Mouse (Mus musculus) lung, embryonic 16.5 days (tissue): ENCODE results near the gene Gm44511. TPM values are rescaled to one million over a fixed set of nuclear protein-coding genes. Genes with fewer than 3 reads are reported as not detected.

Experiments used
- ATAC-seq: fragments of 200-750 bp; cut with Nextera tagmentation; 2 replicates; pipeline ENCODE4 v1.8.0; 2017; ENCODE audit warnings: low read depth, mild to moderate bottlenecking, moderate library complexity
- H3K27ac ChIP-seq: fragments of 300-500 bp; sonication (generic); 2 replicates; pipeline ENCODE4 v1.5.1; 2014; ENCODE audit warnings: mild to moderate bottlenecking, control low read depth, low read length
- H3K27me3 ChIP-seq: fragments of 300-500 bp; sonication (generic); 2 replicates; pipeline ENCODE4 v1.6.1; 2014; ENCODE audit warnings: low read depth, low read length, mixed read lengths; ENCODE audit not compliant: control insufficient read depth, insufficient read depth
- H3K36me3 ChIP-seq: fragments of 300-500 bp; sonication (generic); 2 replicates; pipeline ENCODE4 v1.6.1; 2014; ENCODE audit warnings: low read length; ENCODE audit not compliant: control insufficient read depth, insufficient read depth
- H3K4me1 ChIP-seq: fragments of 300-500 bp; sonication (generic); replicated peaks from 2 replicates; pipeline ENCODE4 v1.6.1; 2014; ENCODE audit warnings: low read length, mixed read lengths; ENCODE audit not compliant: control insufficient read depth, insufficient read depth
- H3K4me2 ChIP-seq: fragments of 300-500 bp; sonication (generic); 2 replicates; pipeline ENCODE4 v1.6.1; 2014; ENCODE audit warnings: low read depth, low read length, control low read depth
- H3K4me3 ChIP-seq: fragments of 300-500 bp; sonication (generic); 2 replicates; pipeline ENCODE4 v1.5.1; 2014; ENCODE audit warnings: mild to moderate bottlenecking, low read length, control low read depth
- H3K9ac ChIP-seq: fragments of 300-500 bp; sonication (generic); 2 replicates; pipeline ENCODE4 v1.6.1; 2014; ENCODE audit warnings: low read length, control low read depth
- H3K9me3 ChIP-seq: fragments of 300-500 bp; sonication (generic); 2 replicates; pipeline ENCODE4 v1.6.1; 2016; ENCODE audit warnings: low read length; ENCODE audit not compliant: control insufficient read depth
- WGBS: fragments of 180-500 bp; shearing (Covaris S2); extraction: QIAGEN DNeasy Blood & Tissue Kit; methylation state at CpG from one replicate; pipeline ENCODE4 v1.1.7; 2014; 5-methylcytosine and 5-hydroxymethylcytosine counted together
- polyA plus RNA-seq: library from polyadenylated mRNA; unstranded; fragments of >200 nt; fragmentation: Nextera tagmentation; extraction: Ambion mirVana; gene quantifications from 2 replicates; pipeline ENCODE4 v1.2.1, GENCODE M21; 2015

The Gm44511 gene
- polyA plus RNA-seq = not detected in 2 replicates

- Histone ChIP-seq H3K4me1 (no peaks in the 10 kb centered on the region), H3K4me2 (no peak within 1 kb of the TSS), H3K9me3 (no peaks in the 10 kb centered on the region), H3K27ac (no peak within 1 kb of the TSS), H3K36me3 (no peaks in the 10 kb centered on the region), H3K4me3 (no peak within 1 kb of the TSS), H3K9ac (no peak within 1 kb of the TSS), H3K27me3 (no peaks in the 10 kb centered on the region)
- 85% methylated on average over 6 of the region's 6 CpGs for WGBS
- ATAC-seq = no peak
Measured at GRCm38 (mm10) chr6:128826132-128826531, at the start of gene Gm44511, which contains the start of gene Klrb1b. TSS of gene Gm44511 (minus strand) at chr6:128826315. TSS of gene Klrb1b (minus strand) at chr6:128826331.

- WGBS = 77% methylated on average over 1 of the region's 1 CpGs
- H3K9me3 ChIP-seq = no peaks in the 10 kb centered on the region
- 0 out of 2 replicates have a peak, but pooled peaks cover 2% of the 10 kb centered on the region for H3K4me1 ChIP-seq
- H3K27ac ChIP-seq = no peak overlapping the region
- H3K27me3 ChIP-seq = no peaks in the 10 kb centered on the region
- ATAC-seq = no peak
- H3K4me2 ChIP-seq = no peak overlapping the region
- no peak overlapping the region for H3K9ac ChIP-seq
- no peak overlapping the region for H3K4me3 ChIP-seq
- H3K36me3 ChIP-seq = no peaks in the 10 kb centered on the region
Measured at GRCm38 (mm10) chr6:128871910-128872610, 45.9 kb upstream of the Gm44511 start.

- no peak; the same call in 1 of the 2 replicates for ATAC-seq
- 0 out of 2 replicates have a peak, but pooled peaks cover 2% of the 10 kb centered on the region for H3K4me1 ChIP-seq
- no peaks in the 10 kb centered on the region for H3K9me3 ChIP-seq
- no peaks in the 10 kb centered on the region for H3K27me3 ChIP-seq
- no peak overlapping the region for H3K9ac ChIP-seq
- no peak overlapping the region for H3K27ac ChIP-seq
- H3K4me3 ChIP-seq = no peak overlapping the region
- H3K4me2 ChIP-seq = no peak overlapping the region
- no peaks in the 10 kb centered on the region for H3K36me3 ChIP-seq
- 42% methylated on average over 3 of the region's 3 CpGs for WGBS
Measured at GRCm38 (mm10) chr6:128868861-128869260, 42.7 kb upstream of the Gm44511 start.

- Histone ChIP-seq H3K27ac (no peak overlapping the region), H3K4me3 (no peak overlapping the region), H3K4me1 (peaks cover 10% of the 10 kb centered on the region; the same call in 1 of the 2 replicates), H3K9ac (no peak overlapping the region), H3K36me3 (no peaks in the 10 kb centered on the region), H3K9me3 (no peaks in the 10 kb centered on the region), H3K27me3 (no peaks in the 10 kb centered on the region), H3K4me2 (no peak overlapping the region)
- 78% methylated on average over 2 of the region's 2 CpGs for WGBS
- ATAC-seq = no peak
Measured at GRCm38 (mm10) chr6:128857976-128858375, 31.9 kb upstream of the Gm44511 start.

GRCm38 (mm10) chr6:128856250-128856649 is 30.1 kb upstream of the Gm44511 start:
- peak; percentile 98 for ATAC-seq
- Histone ChIP-seq H3K27me3 (no peaks in the 10 kb centered on the region), H3K27ac (peak overlapping the region; percentile 74), H3K9ac (no peak overlapping the region), H3K4me2 (no peak overlapping the region), H3K4me1 (peaks cover 10% of the 10 kb centered on the region; the same call in 1 of the 2 replicates), H3K36me3 (no peaks in the 10 kb centered on the region), H3K9me3 (no peaks in the 10 kb centered on the region), H3K4me3 (no peak overlapping the region)
- whole genome bisulfite sequencing = 28% methylated on average over 5 of the region's 5 CpGs

- WGBS = 37% methylated on average over 1 of the region's 1 CpGs
- no peak overlapping the region for H3K4me2 ChIP-seq
- H3K27me3 ChIP-seq = no peaks in the 10 kb centered on the region
- peaks cover 14% of the 10 kb centered on the region; the same call in 1 of the 2 replicates for H3K4me1 ChIP-seq
- no peak overlapping the region for H3K4me3 ChIP-seq
- H3K9ac ChIP-seq = no peak overlapping the region
- no peaks in the 10 kb centered on the region for H3K36me3 ChIP-seq
- no peak for ATAC-seq
- H3K27ac ChIP-seq = peak overlapping the region; percentile 74
- H3K9me3 ChIP-seq = no peaks in the 10 kb centered on the region
Measured at GRCm38 (mm10) chr6:128855477-128855876, 29.4 kb upstream of the Gm44511 start.

GRCm38 (mm10) chr6:128854895-128855294 is 28.8 kb upstream of the Gm44511 start:
- 84% methylated on average over 3 of the region's 3 CpGs for WGBS

GRCm38 (mm10) chr6:128854024-128854820 is 28.1 kb upstream of the Gm44511 start:
- 56% methylated on average over 12 of the region's 12 CpGs for WGBS
- H3K27me3 ChIP-seq = no peaks in the 10 kb centered on the region
- H3K9ac ChIP-seq = 0 out of 2 replicates have a peak overlapping the region, but pooled peaks have one; percentile 39
- ATAC-seq = no peak
- H3K4me3 ChIP-seq = no peak overlapping the region
- H3K4me1 ChIP-seq = peaks cover 17% of the 10 kb centered on the region; the same call in 1 of the 2 replicates
- H3K27ac ChIP-seq = no peak overlapping the region
- no peak overlapping the region for H3K4me2 ChIP-seq
- H3K9me3 ChIP-seq = no peaks in the 10 kb centered on the region
- H3K36me3 ChIP-seq = no peaks in the 10 kb centered on the region

More at GRCm38 (mm10) chr6:128854895-128855294, 28.8 kb upstream of the Gm44511 start:
- Histone ChIP-seq H3K4me3 (no peak overlapping the region), H3K4me1 (peaks cover 17% of the 10 kb centered on the region; the same call in 1 of the 2 replicates), H3K9me3 (no peaks in the 10 kb centered on the region), H3K9ac (no peak overlapping the region), H3K36me3 (no peaks in the 10 kb centered on the region), H3K27ac (no peak overlapping the region), H3K27me3 (no peaks in the 10 kb centered on the region), H3K4me2 (no peak overlapping the region)
- ATAC-seq = no peak

GRCm38 (mm10) chr6:128852766-128853165 is 26.7 kb upstream of the Gm44511 start:
- WGBS = 67% methylated on average over 3 of the region's 3 CpGs
- H3K4me3 ChIP-seq = no peak overlapping the region
- H3K27ac ChIP-seq = no peak overlapping the region
- H3K9ac ChIP-seq = no peak overlapping the region
- H3K4me1 ChIP-seq = peaks cover 17% of the 10 kb centered on the region; the same call in 1 of the 2 replicates
- no peaks in the 10 kb centered on the region for H3K27me3 ChIP-seq
- H3K36me3 ChIP-seq = no peaks in the 10 kb centered on the region
- H3K9me3 ChIP-seq = no peaks in the 10 kb centered on the region
- no peak for ATAC-seq
- no peak overlapping the region for H3K4me2 ChIP-seq
